Mouse (Mus musculus) spleen, adult 2 months (tissue): ENCODE results near the gene Cdr2l.

Source experiments
- CTCF ChIP-seq: fragments of 200-500 bp; IDR thresholded peaks from 2 replicates; pipeline ENCODE4 v1.5.1; 2011; ENCODE audit warnings: mild to moderate bottlenecking, inconsistent platforms; ENCODE audit not compliant: insufficient read depth, insufficient read length, insufficient replicate concordance; ENCODE audit errors: extremely low read depth
- POLR2A ChIP-seq: fragments of 200-500 bp; IDR thresholded peaks from 2 replicates; pipeline ENCODE4 v1.6.1; 2011; ENCODE audit warnings: low read depth, low read length, inconsistent platforms

GRCm38 (mm10) chr11:115345515-115345914 is 36.2 kb upstream of the Cdr2l start:
- TF ChIP-seq CTCF (no peak), POLR2A (no peak)
